Mouse (Mus musculus) colon, adult 2 months (tissue): ENCODE measurements around the gene Clk4. TPM values are rescaled to one million over a fixed set of nuclear protein-coding genes. Genes with fewer than 3 reads are reported as not detected.

ENCODE experiments used
- polyA plus RNA-seq: library from polyadenylated mRNA; depleted of rRNA; stranded (reverse); fragments of >200 nt; gene quantifications from 2 replicates; pipeline ENCODE4 v1.2.3, GENCODE M21; 2012; rRNA removed

Gene Clk4
- 9.6 and 13.1 TPM in 2 replicates for polyA plus RNA-seq

GRCm38 (mm10) chr11:51261680-51262219 lies at the start of gene Clk4:
Gene Clk4, plus strand, starts transcription at chr11:51261730.

GRCm38 (mm10) chr11:51220308-51220707 lies 41.2 kb upstream of the Clk4 start, which contains the start of gene Gm12569:
Gene Gm12569, plus strand, starts transcription at chr11:51220473.

GRCm38 (mm10) chr11:51262342-51263285 lies 1.1 kb downstream of the Clk4 start, which contains the start of gene BC049762:
Gene BC049762, minus strand, starts transcription at chr11:51263046.

GRCm38 (mm10) chr11:51289564-51290041 lies 28.1 kb downstream of the Clk4 start, which contains the start of gene Col23a1:
Gene Col23a1, plus strand, starts transcription at chr11:51289920.

Other genes starting within 250 kb of the Clk4 start
- not detected in 2 replicates for gene Olfr54, start 247.5 kb upstream of the Clk4 start, polyA plus RNA-seq
- gene Olfr1375, start 213.6 kb upstream of the Clk4 start, polyA plus RNA-seq: not detected in 2 replicates
- gene Zfp354a, start 202.5 kb upstream of the Clk4 start, polyA plus RNA-seq: 1.2 and 1.7 TPM in 2 replicates
- not detected in 2 replicates for gene Gm12569, start 41.3 kb upstream of the Clk4 start, polyA plus RNA-seq
- gene BC049762, start 1.3 kb downstream of the Clk4 start, polyA plus RNA-seq: not detected in 2 replicates
- 2.7 and 3.6 TPM in 2 replicates for gene Col23a1, start 28.2 kb downstream of the Clk4 start, polyA plus RNA-seq